Mouse (Mus musculus) left cerebral cortex, adult 9 months (tissue): Measurements from ENCODE around the gene Gfer.

Source experiments
- DNase-seq, 2 experiments: peaks; one replicate each; pipeline ENCODE4 v3.0.0; 2022; ENCODE audit warnings: low spot score in 2 of 2

The Gfer gene

GRCm38 (mm10) chr17:24648731-24649377 is 47.1 kb downstream of the Gfer start:
- DNase-seq: no peak

- no peak for DNase-seq
These were observed 48.5 kb downstream of the Gfer start for GRCm38 (mm10) chr17:24647493-24647892.

DNA sequence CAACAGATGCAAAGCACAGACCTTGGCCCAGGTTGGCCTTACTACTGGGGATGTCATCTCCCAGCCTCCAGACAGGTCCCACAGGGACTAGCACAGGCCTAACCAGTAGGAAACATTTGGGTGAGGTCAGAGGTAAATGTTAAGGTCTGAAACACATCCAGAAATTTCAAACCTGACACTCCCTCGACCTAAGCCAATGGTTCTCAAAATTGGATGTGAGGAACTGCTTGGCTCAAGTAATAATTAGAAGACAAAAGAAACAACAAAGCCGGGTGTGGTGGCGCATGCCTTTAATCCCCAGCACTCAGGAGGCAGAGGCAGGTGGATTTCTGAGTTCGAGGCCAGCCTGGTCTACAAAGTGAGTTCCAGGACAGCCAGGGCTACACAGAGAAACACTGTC is 49.6 kb downstream of the Gfer start:
- DNase-seq: no peak

DNA sequence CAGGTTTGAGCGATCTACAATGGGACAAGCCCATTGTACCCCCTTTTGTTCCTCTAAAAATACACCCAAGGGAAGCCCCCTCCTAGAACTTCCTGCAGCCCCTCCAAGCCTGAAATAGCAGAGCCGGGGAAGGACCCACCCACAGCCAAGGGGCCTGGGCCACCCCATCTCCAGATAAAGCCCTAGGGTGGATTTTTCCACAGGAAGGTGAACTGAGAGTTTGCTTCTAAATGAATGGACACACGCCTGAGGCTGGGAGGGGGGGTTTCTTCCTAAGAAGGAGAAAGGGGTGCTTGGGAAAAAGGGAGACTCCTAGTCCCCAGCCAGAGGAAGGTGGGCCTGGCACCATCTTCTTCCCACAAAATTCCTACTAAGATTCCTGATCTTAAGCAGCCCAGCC is 50.0 kb downstream of the Gfer start:
- DNase-seq: no peak

DNA sequence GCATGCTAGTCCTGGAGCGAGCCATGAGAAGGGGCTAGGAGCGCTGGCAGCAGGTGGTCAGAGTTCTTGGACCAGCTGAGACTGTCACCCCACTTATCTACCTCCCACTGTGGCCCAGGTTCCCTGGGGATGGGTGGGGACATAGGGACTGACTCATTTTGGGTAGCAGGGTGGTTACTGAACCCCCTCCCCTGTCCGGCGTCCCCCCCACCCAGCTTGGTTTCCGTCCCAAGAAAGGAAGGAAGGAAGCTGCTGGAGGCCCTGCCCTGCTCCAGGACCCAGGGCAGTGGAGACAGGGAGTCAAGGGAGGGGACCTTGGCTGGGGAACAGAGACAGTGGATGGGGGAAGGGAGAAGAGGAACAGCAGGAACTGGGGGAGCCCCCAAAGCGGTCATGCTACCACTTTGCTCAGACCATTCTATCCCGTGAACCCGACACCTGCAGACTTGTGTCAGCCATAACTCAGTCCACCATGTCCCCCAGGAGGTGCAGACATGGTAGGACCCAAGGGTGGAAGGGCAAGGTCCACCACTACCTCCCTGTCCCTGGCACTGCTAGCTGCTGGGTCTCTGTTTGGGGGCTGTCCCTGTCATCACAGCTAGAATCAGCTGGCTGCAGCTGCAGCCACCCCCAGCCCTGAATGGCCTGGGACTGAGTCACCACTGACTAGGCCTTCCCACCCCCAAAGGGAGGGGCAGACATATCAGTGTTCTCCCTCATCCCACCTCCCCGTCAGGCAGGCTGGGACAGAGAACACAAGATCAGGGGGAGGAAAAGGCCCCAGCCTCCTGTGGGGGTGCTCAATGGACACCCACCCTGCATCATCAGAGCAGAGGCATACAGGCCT is 50.9 kb downstream of the Gfer start:
- DNase-seq: no peak

DNA sequence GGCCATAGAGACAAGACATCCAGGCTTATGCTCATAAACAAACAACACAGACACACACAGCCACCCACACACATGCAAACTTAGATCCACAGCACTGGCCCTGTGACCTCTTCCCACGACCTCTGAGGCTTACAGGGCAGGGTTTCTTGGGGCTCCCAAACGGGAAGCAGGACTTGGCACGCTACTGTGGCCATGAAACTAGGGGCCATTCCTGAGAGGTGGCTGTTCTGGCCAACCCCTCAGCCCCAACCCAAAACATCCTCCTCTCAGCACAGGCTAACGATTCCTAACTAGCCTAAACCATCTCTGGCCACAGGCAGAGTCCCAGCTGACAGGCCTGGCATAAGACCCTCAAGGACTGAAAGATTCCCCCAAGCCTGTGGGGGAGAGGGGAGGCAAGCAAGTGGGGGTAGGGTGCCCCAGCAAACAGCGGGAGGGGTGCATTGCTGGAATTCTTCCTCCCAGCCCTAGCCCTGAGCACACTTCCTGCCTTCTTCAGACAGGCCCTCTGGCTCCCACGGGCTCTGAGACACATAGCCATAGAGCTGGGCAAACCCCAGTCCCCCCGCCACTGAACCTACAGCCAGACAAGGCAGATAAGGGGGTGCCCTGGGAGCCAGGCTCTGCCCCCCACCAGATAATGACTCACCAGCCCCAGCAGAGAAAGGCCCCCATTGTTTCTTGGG is 51.8 kb downstream of the Gfer start:
- DNase-seq: no peak
